Mouse (Mus musculus) telencephalon, adult 2 months (tissue): Measurements from ENCODE around the gene C130060K24Rik.

Experiments
- DNase-seq: peaks from one replicate; pipeline ENCODE4 v3.0.0-alpha.2; 2011; ENCODE audit warnings: low read depth, low spot score

C130060K24Rik gene

DNA sequence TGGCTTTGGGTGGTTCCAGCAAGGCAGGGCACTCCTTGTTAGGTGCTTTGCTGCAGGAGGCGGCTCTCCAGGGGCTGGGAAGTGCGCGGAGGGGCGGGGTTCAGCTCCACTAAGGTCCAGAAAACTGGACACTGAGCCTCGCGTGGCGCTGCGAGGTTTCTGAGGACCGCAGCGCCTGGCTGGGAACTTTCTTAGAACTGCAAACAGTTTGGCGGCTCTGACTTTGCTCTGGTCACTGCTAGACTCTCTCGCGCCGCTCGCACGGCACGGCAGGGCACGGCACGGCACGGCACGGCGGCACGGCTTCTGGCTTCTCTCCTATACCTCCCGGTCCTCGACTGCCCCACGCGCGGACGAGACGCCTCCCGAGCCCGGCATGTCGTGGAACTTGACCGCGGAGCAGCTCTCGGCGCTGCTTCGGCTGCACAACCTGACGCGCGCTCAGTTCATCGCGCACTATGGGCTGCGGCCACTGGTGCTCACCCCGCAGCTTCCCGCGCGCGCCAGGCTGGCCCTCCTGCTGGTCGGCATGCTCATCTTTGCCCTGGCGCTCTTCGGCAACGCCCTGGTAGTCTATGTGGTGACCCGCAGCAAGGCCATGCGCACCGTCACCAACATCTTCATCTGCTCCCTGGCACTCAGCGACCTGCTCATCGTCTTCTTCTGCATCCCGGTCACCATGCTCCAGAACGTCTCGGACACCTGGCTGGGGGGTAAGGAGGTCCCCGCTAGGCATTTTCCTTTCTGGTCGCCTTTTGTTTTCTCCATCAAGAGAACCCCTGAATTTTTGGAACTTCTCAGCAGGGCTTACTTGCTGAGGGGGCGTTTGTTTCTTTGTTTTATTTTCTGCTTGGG, at the start of gene C130060K24Rik:
Gene C130060K24Rik (plus strand): TSS at position 188 of the 855 bp plus-strand sequence.
- no peak for DNase-seq

DNA sequence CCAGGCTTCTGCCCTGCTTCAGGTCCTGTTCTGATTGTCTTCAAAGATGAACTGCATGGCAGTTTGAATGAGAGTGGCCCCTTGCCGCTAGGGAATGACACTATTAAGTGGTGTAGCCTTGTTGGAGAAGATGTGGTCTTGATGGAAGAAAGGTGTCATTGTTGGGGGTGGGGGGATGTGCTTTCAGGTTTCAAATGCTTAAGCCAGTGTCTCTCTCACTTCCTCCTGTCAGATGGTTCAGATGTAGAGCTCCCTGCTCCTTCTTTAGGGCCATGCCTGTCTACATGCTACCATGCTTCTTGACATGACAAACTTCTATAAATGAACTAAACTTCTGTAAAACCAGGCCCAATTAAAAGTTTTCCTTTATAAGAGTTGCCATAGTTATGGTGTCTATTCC, 46.7 kb upstream of the C130060K24Rik start:
- no peak for DNase-seq

DNA sequence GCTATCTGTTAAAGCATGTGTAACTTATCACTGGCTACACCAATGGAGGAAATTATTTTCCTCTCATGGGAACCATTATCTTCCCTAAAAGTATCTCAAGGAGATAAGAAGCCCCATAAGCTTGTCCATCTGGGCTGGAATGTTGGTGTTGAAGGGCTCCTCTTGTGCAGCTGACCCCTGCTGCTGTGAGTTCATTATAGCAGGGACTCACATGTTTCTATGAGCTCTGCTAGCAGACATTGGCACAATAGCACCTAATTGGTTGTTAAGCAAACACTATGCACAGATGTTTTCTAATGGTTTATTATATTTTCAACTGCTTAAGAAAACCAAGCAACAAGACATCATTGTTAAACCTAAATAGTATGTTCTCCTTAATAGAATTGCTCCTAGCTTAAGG, 41.5 kb upstream of the C130060K24Rik start:
- no peak for DNase-seq

DNA sequence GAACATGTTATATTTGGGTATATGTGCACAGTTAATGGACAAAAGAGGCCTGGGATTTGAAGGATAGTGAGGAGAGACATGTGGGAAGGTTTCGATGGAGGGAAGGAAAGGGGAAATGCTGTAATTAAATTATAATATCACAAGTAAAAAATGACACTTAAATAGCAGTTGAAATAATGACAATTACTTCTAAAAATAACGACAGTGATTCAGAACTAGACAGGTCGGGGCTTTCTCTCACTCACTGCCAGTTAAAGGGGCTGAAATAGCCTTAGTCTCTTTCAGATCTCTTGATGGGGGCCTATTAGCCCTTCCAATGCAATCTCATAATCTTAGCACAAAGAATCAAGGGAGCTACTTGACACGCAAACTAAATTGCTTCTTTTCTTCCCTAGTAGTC, 39.5 kb upstream of the C130060K24Rik start:
- no peak for DNase-seq

DNA sequence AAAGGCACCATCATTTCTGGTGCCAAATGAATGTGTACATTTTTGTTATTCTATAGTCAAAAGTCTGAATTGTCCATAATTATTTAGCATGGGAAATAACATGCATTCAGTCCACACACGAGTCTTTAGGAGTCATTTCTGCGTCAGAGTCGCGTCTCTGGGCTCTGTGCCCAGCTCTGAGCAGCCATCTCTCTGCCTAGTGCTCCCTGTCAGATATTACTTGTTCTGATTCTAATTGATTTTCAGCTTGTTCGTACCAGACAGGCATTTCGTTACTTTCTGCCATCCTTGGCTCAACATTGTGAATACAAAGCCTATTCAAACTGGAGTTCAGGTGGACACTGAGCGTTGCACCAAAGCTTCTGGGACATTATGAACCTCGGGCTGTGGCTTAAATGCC, 33.2 kb upstream of the C130060K24Rik start:
- no peak for DNase-seq

DNA sequence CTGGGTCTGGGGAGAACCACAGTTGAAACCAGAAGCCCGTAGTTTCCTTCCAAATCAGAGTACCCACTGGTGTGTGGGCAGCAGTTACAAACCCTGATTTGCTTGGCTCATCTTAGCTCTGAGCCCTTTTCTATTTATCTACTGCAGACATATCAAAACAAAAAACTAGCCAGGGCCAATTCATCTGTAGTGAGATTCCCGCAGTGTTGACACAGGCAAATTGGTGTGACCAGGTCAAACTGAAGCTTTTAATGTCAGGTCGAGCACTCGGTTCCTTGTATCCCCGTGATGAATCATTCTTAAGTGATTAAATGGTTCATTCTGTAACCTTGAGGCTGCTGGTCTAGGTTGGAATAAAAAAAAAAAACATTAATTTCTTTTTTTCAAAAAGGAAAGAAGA, 32.6 kb upstream of the C130060K24Rik start:
- no peak for DNase-seq

DNA sequence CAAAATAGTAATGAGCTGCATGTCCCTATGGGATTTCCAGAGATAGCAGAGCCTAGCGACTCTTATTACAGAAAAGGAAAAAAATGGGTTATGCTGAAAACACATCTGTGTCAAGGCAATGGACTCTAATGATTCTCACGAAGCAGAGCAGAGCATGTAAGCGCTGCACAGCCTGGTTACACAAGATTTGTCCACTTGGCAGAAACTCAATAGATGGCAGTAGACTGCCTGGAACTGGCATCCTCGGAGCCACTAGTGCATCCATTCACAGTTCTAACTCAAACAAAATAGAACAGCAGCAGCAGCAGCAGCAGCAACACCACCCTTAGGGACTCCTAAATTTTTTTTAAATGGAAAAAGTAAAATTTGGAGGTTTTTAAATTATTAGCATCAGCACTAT, 29.3 kb upstream of the C130060K24Rik start:
- no peak for DNase-seq

DNA sequence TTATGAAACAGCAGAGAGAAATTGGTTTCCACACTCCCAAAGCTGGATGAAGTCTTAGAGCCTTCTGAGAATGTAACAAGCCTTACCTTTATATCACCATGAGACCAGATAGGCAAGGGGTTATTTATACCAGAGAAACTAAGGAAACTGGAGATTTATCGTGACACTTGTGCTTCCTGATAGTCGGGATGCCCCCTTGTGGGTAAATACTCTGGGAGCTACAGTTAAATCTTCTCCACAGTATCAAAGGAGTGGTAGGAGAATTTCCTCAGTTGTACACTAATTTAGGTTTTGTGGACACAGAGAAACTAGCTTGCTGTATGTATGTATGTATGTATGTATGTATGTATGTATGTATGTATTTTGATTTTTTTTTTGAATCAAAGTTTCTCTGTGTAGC, 5.0 kb upstream of the C130060K24Rik start:
- DNase-seq, result no peak

DNA sequence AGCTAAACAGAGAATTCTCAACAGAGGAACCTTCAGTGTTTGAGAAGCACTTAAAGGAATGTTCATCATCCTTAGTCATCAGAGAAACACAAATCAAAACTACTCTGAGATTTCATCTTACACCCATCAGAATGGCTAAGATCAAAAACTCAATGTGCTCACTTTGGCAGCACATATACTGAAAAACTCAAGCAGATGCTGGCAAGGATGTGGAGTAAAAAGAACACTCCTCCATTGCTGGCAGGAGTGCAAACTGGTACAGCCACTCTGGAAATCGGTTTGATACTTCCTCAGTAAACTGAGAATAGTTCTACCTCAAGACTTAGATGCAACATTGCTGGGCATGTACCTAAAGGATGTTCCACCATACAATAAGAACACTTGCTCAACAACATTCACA, 41.0 kb downstream of the C130060K24Rik start:
- peak; percentile 18 for DNase-seq

DNA sequence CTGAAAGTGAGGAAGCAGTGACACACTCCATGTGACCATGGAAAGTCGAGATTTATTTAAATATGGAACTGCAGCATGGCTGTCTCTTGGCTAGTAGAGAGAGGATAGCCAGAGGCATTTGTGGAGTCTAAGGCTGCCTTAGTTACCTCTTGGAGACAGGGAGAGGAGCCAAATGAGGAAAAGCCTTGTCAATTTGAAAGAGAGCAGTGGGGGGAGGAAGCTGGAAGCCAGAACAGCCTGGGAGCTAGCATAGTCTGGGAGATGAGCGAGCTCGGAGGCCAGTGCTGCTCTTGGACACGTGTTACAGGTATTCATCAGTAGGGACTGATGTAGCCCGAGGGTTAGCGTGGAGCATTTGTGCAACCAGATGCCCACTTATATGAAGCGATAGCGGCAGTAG, 46.2 kb downstream of the C130060K24Rik start:
- DNase-seq, result no peak

DNA sequence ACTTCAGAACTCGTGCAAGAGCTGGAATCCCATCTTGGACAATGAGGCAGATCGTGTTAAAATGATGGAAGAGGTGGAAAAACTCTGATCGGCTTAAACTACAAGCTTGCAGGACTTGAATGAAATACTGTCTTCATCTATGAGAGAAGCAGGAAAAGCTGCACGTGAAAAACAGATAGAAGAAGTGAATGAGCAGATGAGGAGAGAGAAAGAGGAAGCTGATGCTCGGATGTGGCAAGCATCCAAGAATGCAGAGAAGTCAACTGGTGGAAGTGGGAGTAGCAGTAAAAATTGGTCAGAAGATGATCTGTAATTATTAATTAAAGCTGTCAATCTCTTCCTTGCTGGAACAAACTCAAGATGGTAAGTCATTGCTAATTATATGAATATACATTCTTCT, 52.3 kb downstream of the C130060K24Rik start:
- no peak for DNase-seq

DNA sequence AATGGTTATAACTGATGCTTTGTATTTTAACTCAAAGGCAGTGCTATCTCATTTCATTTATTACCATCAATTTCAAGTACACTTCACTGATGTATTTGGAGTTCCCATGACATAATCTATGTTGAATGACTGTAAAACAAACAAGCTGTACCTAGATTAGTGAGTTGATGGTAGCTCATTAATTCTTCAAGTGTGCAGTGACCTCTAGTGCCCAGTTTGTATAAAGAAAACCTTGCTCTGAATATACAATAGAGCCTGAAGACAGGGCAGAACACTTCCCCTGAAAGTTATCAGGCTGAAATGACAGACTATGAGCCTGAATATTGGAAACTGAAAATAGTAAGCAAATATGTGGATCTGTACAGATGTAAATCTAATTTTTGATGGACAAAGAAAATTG, 72.6 kb downstream of the C130060K24Rik start:
- DNase-seq, result peak; percentile 21

DNA sequence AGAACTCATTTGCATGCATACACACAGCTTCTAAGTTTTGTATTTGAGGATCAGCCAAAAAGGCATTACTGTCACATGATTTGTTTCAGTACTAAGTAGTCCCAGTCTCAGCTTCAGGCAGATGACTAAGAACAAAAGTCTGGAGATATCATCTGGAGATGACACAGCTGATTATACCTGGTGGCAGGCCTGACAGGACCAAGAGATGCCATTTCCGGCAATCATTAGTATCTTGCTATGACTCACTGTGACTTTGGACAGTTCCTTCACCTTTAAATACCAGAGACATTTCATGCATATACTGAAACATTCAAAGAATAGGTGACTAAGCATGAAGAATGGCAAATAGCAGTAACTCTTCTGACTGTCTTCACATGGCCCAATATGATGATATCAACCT, 84.4 kb downstream of the C130060K24Rik start:
- no peak for DNase-seq

DNA sequence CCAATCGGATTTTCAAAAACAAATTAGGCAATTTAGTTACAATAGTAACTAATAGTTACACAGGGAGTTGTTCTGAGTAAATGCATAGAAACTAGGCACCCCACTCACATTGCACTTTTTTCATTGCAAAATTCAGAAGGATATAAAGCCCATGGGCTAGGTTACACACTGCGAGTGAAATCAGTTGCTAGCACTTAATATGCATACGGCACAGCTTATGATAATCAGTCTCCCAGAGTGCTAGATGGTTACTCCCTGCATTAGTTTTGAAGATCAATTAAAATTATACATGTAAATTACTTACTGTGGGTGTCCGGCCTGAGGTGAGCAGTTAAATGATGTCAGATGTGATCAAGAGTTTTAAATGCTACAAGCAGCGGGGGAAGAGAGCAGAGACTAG, 89.4 kb downstream of the C130060K24Rik start:
- DNase-seq, result no peak

DNA sequence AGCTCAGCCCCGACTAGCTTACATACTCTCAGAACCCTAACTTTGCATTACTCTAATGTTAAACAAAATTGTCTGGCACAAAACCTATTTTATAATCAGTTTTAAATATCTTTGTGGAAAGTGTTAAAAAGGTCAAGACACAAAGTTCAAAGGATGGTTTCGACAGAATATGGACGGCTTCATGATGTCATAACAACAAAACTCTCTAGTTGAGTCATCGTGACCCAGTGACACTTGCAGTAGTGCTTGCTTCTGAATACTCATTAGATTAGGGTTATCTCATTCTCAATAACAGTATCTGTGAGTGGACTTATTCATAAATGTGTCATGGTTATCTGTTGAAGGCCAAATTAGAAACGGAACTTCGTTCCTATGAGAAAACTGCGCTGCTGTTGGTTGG, 91.5 kb downstream of the C130060K24Rik start:
- no peak for DNase-seq

DNA sequence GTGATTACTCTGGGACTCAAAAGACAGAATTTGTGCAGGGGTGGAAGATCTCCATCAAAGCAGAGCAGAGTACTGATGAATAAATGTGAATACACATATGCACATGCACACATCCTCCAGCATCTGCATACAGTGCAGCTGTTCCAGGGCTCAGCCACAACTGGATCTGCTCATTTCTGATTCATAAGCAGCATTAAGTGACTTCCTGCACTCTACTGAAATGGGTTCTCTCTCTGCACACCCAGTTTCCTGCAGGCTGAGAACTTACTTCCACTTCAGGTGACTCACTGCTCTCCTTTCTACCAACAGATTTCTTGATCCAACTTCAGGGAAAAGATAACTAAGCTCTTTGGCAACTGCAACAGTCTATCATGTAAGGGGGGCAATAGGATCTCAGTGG, 117.9 kb downstream of the C130060K24Rik start:
- no peak for DNase-seq
